Mouse (Mus musculus) kidney, adult 2 months (tissue): Measurements from ENCODE around the gene Vtn. TPM values are rescaled to one million over a fixed set of nuclear protein-coding genes. Genes with fewer than 3 reads are reported as not detected.

Experiments
- DNase-seq: peaks from one replicate; pipeline ENCODE4 v3.0.0; 2021
- H3K27ac ChIP-seq: fragments of 200-500 bp; 2 replicates; pipeline ENCODE4 v1.5.1; 2012; ENCODE audit warnings: low read depth, low read length, control low read depth, inconsistent platforms; ENCODE audit not compliant: insufficient read depth
- H3K27me3 ChIP-seq: fragments of 200-500 bp; replicated peaks from 2 replicates; pipeline ENCODE4 v1.6.1; 2012; ENCODE audit warnings: mild to moderate bottlenecking, moderate library complexity, low read length, inconsistent platforms; ENCODE audit not compliant: control insufficient read depth, insufficient read depth
- H3K36me3 ChIP-seq: fragments of 200-500 bp; 2 replicates; pipeline ENCODE4 v1.6.1; 2012; ENCODE audit warnings: mild to moderate bottlenecking, moderate library complexity, low read length, inconsistent platforms; ENCODE audit not compliant: control insufficient read depth, insufficient read depth
- H3K4me1 ChIP-seq: fragments of 200-500 bp; 2 replicates; pipeline ENCODE4 v1.6.1; 2011; ENCODE audit warnings: low read length; ENCODE audit not compliant: control insufficient read depth, insufficient read depth
- H3K4me3 ChIP-seq: fragments of 200-500 bp; 2 replicates; pipeline ENCODE4 v1.5.1; 2011; ENCODE audit warnings: mild to moderate bottlenecking, low read depth, low read length, control low read depth; ENCODE audit not compliant: insufficient read depth
- CTCF ChIP-seq: fragments of 200-500 bp; conservative IDR thresholded peaks from 2 replicates; pipeline ENCODE4 v1.5.1; 2011; ENCODE audit warnings: low read depth, mild to moderate bottlenecking, control low read depth, low read length, moderate library complexity, mixed read lengths; ENCODE audit not compliant: insufficient read depth, insufficient read length
- POLR2A ChIP-seq: fragments of 200-500 bp; IDR thresholded peaks from one replicate; pipeline ENCODE4 v1.6.1; 2011; ENCODE audit warnings: low read depth, low read length, control low read depth
- WGBS: fragments of 180-500 bp; shearing (Covaris S2); methylation state at CpG from one replicate; pipeline ENCODE4 v1.1.7; 2018; 5-methylcytosine and 5-hydroxymethylcytosine counted together
- polyA plus RNA-seq: library from polyadenylated mRNA; depleted of rRNA; stranded (reverse); fragments of >200 nt; gene quantifications from 2 replicates; pipeline ENCODE4 v1.2.3, GENCODE M21; 2012

Vtn gene
- polyA plus RNA-seq, 1 experiment: 3.3 TPM

DNA sequence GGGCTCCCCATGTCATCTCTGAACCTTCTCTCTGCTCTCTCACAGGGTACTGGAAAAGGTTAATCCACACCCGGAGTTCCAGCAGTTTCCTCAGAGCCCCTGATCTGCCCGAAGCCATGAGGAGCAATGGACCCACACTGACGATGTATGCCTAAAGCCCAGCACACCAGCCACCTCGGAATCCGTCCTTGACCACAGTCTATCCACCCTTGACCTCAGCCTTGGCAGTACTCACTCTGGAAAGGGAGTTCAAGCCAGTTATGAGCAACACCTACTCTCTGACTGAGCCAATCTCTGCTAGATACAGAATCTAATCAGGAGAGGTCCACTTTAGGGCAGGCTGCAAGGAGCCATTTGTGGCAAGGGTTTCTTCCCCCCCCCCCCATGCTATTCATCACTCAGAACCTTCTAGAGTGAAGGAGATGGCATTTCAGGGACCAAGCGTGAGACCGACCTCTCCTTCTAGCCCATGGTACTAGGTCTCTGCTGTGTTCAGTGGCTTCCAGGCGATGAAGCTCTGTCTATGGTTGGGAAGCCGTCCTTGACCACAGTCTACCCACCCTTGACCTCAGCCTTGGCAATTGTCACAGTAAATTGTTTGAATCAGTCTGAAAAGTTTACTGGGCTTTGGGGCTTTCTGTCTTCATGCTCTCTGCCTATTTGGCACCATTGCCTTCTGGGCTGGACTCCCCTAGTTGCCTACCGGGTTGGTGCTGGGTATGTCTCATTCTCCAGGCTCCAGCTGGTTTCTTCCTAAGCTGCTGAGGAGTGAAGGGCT is 27.4 kb upstream of the Vtn start:
- no peaks in the 10 kb centered on the region for H3K36me3 ChIP-seq
- H3K4me1 ChIP-seq: no peaks in the 10 kb centered on the region
- TF ChIP-seq CTCF (no peak), POLR2A (no peak)
- 89% methylated on average over 10 of the region's 10 CpGs for WGBS
- no peaks in the 10 kb centered on the region for H3K27me3 ChIP-seq
- H3K27ac ChIP-seq: no peak overlapping the region
- no peak for DNase-seq
- no peak overlapping the region for H3K4me3 ChIP-seq

DNA sequence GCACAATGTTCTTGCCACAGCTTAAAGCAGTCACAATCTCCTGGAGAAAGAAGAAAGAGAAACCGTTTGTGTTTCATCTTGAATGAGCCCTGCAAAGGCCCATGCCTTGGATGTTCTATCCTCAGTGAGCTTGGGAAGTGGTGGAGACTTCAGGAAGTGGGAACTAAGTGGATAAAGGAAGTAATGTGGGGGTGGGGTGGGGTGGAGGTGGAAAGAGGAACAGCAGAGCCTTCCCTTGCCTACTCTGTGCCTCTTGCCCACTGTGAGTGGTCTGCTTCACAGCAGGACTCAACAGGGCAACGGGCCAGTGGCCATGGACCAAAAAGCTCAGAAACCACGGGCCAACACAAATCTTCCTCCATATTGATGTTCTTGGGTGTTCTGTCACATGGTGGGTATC is 23.6 kb upstream of the Vtn start:
- no peak for TF ChIP-seq POLR2A
- Histone ChIP-seq H3K36me3 (no peaks in the 10 kb centered on the region), H3K4me1 (no peaks in the 10 kb centered on the region), H3K27ac (no peak overlapping the region), H3K27me3 (no peaks in the 10 kb centered on the region), H3K4me3 (no peak overlapping the region)
- no peak for DNase-seq
- 77% methylated on average over 3 of the region's 3 CpGs for WGBS

DNA sequence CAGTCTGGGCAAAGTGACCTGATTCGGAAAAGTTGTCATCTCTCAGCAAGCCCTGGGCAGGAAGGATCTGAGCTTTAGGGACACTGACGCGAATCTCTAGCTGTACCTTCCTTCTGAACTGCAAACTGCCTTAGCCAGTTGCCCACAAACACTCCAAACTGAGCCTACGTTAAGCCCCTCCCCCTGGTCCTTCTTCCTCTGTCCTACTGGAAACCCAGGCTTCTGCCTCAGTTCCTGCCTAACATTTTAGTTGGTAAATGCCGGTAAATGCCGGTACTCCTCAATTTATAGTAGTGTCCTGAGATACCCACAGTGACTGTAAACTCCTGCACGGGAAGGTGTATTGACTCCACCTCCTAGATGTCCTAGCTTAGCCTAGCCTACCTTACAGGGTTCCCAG is 15.3 kb upstream of the Vtn start:
- DNase-seq: no peak
- no peak for TF ChIP-seq CTCF
- no peak for TF ChIP-seq POLR2A
- no peak overlapping the region for H3K4me3 ChIP-seq
- H3K27ac ChIP-seq: no peak overlapping the region
- WGBS: 60% methylated on average over 7 of the region's 7 CpGs
- no peaks in the 10 kb centered on the region for H3K36me3 ChIP-seq
- no peaks in the 10 kb centered on the region for H3K4me1 ChIP-seq
- H3K27me3 ChIP-seq: no peaks in the 10 kb centered on the region

DNA sequence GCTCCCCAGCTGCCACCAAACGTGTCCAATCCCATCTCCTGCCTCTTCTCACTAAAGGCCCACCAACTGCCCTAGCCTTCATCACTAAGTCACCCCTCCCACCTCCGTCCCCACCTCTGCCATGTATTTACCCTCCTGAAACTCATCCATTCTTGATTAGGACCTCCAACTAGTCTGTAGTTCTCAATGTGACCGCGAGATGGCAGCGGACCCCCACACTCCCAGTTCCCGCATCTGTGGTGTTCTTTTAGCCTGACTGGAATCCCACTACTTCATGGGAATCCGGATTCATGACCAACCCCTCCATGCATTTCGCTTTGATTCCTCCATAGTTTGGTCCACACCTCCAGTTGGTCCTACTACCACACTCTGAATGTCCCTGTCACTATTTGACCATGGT is 10.7 kb upstream of the Vtn start:
- peak; percentile 71 for DNase-seq
- TF ChIP-seq POLR2A (no peak), CTCF (peak; percentile 90)
- Histone ChIP-seq H3K36me3 (no peaks in the 10 kb centered on the region), H3K27ac (no peak overlapping the region), H3K27me3 (no peaks in the 10 kb centered on the region), H3K4me1 (no peaks in the 10 kb centered on the region), H3K4me3 (no peak overlapping the region)
- WGBS: 2% methylated on average over 8 of the region's 8 CpGs

DNA sequence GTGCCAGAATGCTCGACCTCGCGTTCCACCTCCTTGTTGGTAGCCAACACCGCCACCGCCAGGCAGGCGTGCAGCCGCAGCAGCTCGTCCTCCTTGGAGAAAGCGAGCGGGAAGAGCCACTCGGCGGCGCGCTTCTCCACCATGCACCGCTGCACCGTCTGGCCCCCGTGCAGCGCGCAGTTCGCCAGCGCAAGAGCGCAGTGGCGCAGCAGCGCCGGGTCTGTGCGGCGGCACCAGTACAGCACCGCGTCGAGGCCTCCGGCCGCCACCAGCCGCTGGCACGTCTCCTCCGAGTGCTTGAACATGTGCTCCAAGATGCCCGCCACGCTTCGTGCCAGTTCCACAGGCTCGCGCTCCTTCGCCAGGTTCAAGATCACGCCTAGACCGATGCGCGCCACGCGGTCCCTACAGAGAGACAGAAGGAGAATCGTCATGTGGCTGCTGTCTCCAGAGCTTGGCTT is 8.1 kb upstream of the Vtn start:
- Histone ChIP-seq H3K4me1 (no peaks in the 10 kb centered on the region), H3K4me3 (no peak overlapping the region), H3K27me3 (no peaks in the 10 kb centered on the region; the same call in 1 of the 2 replicates), H3K36me3 (no peaks in the 10 kb centered on the region), H3K27ac (no peak overlapping the region)
- 8% methylated on average over 48 of the region's 48 CpGs for WGBS
- peak; percentile 25 for DNase-seq
- TF ChIP-seq POLR2A (no peak), CTCF (peak; percentile 35)

DNA sequence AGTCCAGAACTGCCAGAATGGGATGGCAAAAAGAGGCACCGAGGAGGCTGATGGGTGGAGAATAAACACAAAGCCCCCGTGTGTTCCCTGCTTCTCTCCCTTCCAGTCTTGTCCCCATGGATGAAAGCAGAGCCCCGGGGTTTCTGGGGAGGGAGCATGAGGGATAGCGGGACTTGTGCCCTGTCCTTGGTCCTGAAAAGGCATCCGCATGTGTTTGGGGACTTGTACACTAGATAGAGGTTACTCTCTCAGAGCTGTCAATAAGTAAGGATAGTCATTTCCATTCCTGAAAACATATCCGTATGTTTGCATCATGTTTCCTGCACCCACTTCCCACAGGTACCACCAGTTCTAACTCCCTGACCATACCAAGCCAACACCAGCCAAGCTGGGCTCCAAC is 3.0 kb upstream of the Vtn start:
- TF ChIP-seq CTCF: no peak
- TF ChIP-seq POLR2A: no peak
- Histone ChIP-seq H3K4me1 (no peaks in the 10 kb centered on the region), H3K27ac (no peak overlapping the region), H3K36me3 (no peaks in the 10 kb centered on the region), H3K27me3 (no peaks in the 10 kb centered on the region; the same call in 1 of the 2 replicates), H3K4me3 (no peak overlapping the region)
- peak; percentile 15 for DNase-seq
- WGBS: 4% methylated on average over 6 of the region's 6 CpGs

DNA sequence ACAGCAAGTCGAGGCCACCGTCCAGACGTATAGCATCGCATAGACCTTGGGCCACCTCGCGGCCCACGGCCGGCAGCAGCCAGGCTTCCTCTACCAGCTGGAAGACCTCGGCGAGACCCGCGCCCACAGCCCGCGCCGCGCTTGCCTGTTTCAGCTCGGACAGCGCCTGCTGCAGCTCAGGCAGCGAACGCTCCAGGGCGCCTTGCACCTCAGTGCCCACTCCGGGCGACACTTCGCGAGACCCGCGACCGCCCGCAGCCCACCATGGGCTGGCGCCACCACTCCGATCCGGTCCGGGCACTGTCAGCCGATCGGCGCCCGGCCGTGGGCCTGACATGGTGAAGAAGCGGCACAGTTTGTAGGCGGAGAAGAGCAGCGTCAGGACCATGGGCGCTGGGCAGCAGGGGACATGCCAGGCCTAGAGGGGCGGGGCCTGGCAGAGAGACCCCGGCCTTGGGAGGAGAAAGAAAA is 1.8 kb upstream of the Vtn start:
- no peaks in the 10 kb centered on the region for H3K36me3 ChIP-seq
- 1% methylated on average over 44 of the region's 44 CpGs for WGBS
- no peak overlapping the region for H3K27ac ChIP-seq
- no peaks in the 10 kb centered on the region for H3K4me1 ChIP-seq
- peak; percentile 4 for DNase-seq
- no peaks in the 10 kb centered on the region; the same call in 1 of the 2 replicates for H3K27me3 ChIP-seq
- H3K4me3 ChIP-seq: peak overlapping the region; percentile 48
- TF ChIP-seq CTCF (no peak), POLR2A (no peak)
